Mouse (Mus musculus) stomach, embryonic 15.5 days (tissue): Measurements from ENCODE around the gene Olfr303. TPM values are rescaled to one million over a fixed set of nuclear protein-coding genes. Genes with fewer than 3 reads are reported as not detected.
"Not testable (repeated sequence)": the region's sequence is repeated elsewhere in the genome, so short reads cannot be mapped to it uniquely, and the experiment has no call there.

Experiments
- ATAC-seq: fragments of 200-750 bp; cut with Nextera tagmentation; 2 replicates; pipeline ENCODE4 v1.8.0; 2017; ENCODE audit warnings: low read depth, moderate number of reproducible peaks, moderate TSS enrichment; ENCODE audit not compliant: insufficient read depth, low FRiP score
- H3K27ac ChIP-seq: fragments of 300-500 bp; sonication (generic); 2 replicates; pipeline ENCODE4 v1.5.1; 2015; ENCODE audit warnings: mild to moderate bottlenecking, inconsistent platforms
- H3K27me3 ChIP-seq: fragments of 300-500 bp; sonication (generic); replicated peaks from 2 replicates; pipeline ENCODE4 v1.6.1; 2015; ENCODE audit warnings: inconsistent platforms
- H3K36me3 ChIP-seq: fragments of 300-500 bp; sonication (generic); 2 replicates; pipeline ENCODE4 v1.6.1; 2015; ENCODE audit warnings: inconsistent platforms
- H3K4me1 ChIP-seq: fragments of 300-500 bp; sonication (generic); 2 replicates; pipeline ENCODE4 v1.6.1; 2015; ENCODE audit warnings: inconsistent platforms
- H3K4me2 ChIP-seq: fragments of 300-500 bp; sonication (generic); 2 replicates; pipeline ENCODE4 v1.6.1; 2015; ENCODE audit warnings: mild to moderate bottlenecking, inconsistent platforms
- H3K4me3 ChIP-seq: fragments of 300-500 bp; sonication (generic); replicated peaks from 2 replicates; pipeline ENCODE4 v1.5.1; 2015; ENCODE audit warnings: inconsistent platforms
- H3K9ac ChIP-seq: fragments of 300-500 bp; sonication (generic); 2 replicates; pipeline ENCODE4 v1.6.1; 2015; ENCODE audit warnings: inconsistent platforms
- H3K9me3 ChIP-seq: fragments of 300-500 bp; sonication (generic); 2 replicates; pipeline ENCODE4 v1.6.1; 2016; ENCODE audit warnings: inconsistent platforms
- WGBS: fragments of 180-500 bp; shearing (Covaris S2); methylation state at CpG from one replicate; pipeline ENCODE4 v1.1.7; 2015; 5-methylcytosine and 5-hydroxymethylcytosine counted together
- polyA plus RNA-seq: library from polyadenylated mRNA; unstranded; fragments of >200 nt; fragmentation: Nextera tagmentation; extraction: Ambion mirVana; gene quantifications from 2 replicates; pipeline ENCODE4 v1.2.1, GENCODE M21; 2015

Gene Olfr303
- not detected in 2 replicates for polyA plus RNA-seq

GRCm38 (mm10) chr7:86397689-86398088, at the start of gene Olfr303:
Olfr303 (minus strand) TSS chr7:86397789.
- H3K9ac ChIP-seq = no peak within 1 kb of the TSS
- no peak within 1 kb of the TSS for H3K27ac ChIP-seq
- no peak within 1 kb of the TSS for H3K4me3 ChIP-seq
- no peak for ATAC-seq
- no peaks in the 10 kb centered on the region for H3K36me3 ChIP-seq
- no peaks in the 10 kb centered on the region for H3K27me3 ChIP-seq
- H3K9me3 ChIP-seq = no peaks in the 10 kb centered on the region
- H3K4me1 ChIP-seq = no peaks in the 10 kb centered on the region
- H3K4me2 ChIP-seq = no peak within 1 kb of the TSS

GRCm38 (mm10) chr7:86403546-86403945, 6.0 kb upstream of the Olfr303 start, which contains the start of gene Olfr301:
Olfr301 (plus strand) TSS chr7:86403846.
- H3K4me1 ChIP-seq = no peaks in the 10 kb centered on the region
- 86% methylated on average over 2 of the region's 2 CpGs for WGBS

GRCm38 (mm10) chr7:86386558-86386957, 11.0 kb downstream of the Olfr303 start, which contains the start of gene Olfr304:
Olfr304 (minus strand) TSS chr7:86386658.
- H3K4me1 ChIP-seq = no peaks in the 10 kb centered on the region
- H3K27me3 ChIP-seq = no peaks in the 10 kb centered on the region
- no peak for ATAC-seq
- H3K4me2 ChIP-seq = no peak within 1 kb of the TSS
- H3K9ac ChIP-seq = no peak within 1 kb of the TSS
- H3K9me3 ChIP-seq = no peaks in the 10 kb centered on the region
- WGBS = 49% methylated on average over 1 of the region's 1 CpGs
- no peak within 1 kb of the TSS for H3K27ac ChIP-seq
- no peak within 1 kb of the TSS for H3K4me3 ChIP-seq
- H3K36me3 ChIP-seq = no peaks in the 10 kb centered on the region

More at GRCm38 (mm10) chr7:86403546-86403945, 6.0 kb upstream of the Olfr303 start, which contains the start of gene Olfr301:
- Histone ChIP-seq H3K27ac (no peak within 1 kb of the TSS), H3K27me3 (no peaks in the 10 kb centered on the region), H3K36me3 (no peaks in the 10 kb centered on the region), H3K9me3 (no peaks in the 10 kb centered on the region), H3K9ac (no peak within 1 kb of the TSS), H3K4me2 (no peak within 1 kb of the TSS), H3K4me3 (no peak within 1 kb of the TSS)
- no peak for ATAC-seq

GRCm38 (mm10) chr7:86385769-86386168, 11.8 kb downstream of the Olfr303 start:
- H3K9ac ChIP-seq = no peak overlapping the region
- WGBS = 73% methylated on average over 3 of the region's 3 CpGs
- no peak overlapping the region for H3K27ac ChIP-seq
- no peaks in the 10 kb centered on the region for H3K27me3 ChIP-seq
- H3K4me2 ChIP-seq = no peak overlapping the region
- H3K9me3 ChIP-seq = no peaks in the 10 kb centered on the region
- H3K36me3 ChIP-seq = no peaks in the 10 kb centered on the region
- H3K4me3 ChIP-seq = no peak overlapping the region
- H3K4me1 ChIP-seq = no peaks in the 10 kb centered on the region
- no peak for ATAC-seq

- Histone ChIP-seq H3K36me3 (no peaks in the 10 kb centered on the region), H3K4me2 (no peak within 1 kb of the TSS), H3K27ac (no peak within 1 kb of the TSS), H3K27me3 (no peaks in the 10 kb centered on the region), H3K4me3 (no peak within 1 kb of the TSS), H3K4me1 (no peaks in the 10 kb centered on the region), H3K9ac (no peak within 1 kb of the TSS), H3K9me3 (no peaks in the 10 kb centered on the region)
- WGBS = 80% methylated on average over 1 of the region's 1 CpGs
- no peak for ATAC-seq
Measured at GRCm38 (mm10) chr7:86366828-86367227, 30.8 kb downstream of the Olfr303 start, which contains the start of gene Olfr305. Olfr305 (minus strand) TSS chr7:86366928.

GRCm38 (mm10) chr7:86346296-86346695, 51.3 kb downstream of the Olfr303 start:
- H3K36me3 ChIP-seq, H3K9ac ChIP-seq, H3K27ac ChIP-seq, ATAC-seq, H3K9me3 ChIP-seq, H3K4me2 ChIP-seq, H3K27me3 ChIP-seq, H3K4me3 ChIP-seq, H3K4me1 ChIP-seq: not testable (repeated sequence)
- WGBS = 84% methylated on average over 9 of the region's 9 CpGs

GRCm38 (mm10) chr7:86344253-86344652, 53.3 kb downstream of the Olfr303 start:
- WGBS = 73% methylated on average over 3 of the region's 3 CpGs
- Histone ChIP-seq H3K27ac (no peak overlapping the region), H3K27me3 (no peaks in the 10 kb centered on the region), H3K36me3 (no peaks in the 10 kb centered on the region), H3K9ac (no peak overlapping the region), H3K4me3 (no peak overlapping the region), H3K4me2 (no peak overlapping the region), H3K9me3 (no peaks in the 10 kb centered on the region), H3K4me1 (no peaks in the 10 kb centered on the region)
- no peak for ATAC-seq

GRCm38 (mm10) chr7:86342881-86343565, 54.6 kb downstream of the Olfr303 start:
- no peak overlapping the region for H3K9ac ChIP-seq
- H3K27me3 ChIP-seq = no peaks in the 10 kb centered on the region
- 69% methylated on average over 14 of the region's 14 CpGs for WGBS
- H3K9me3 ChIP-seq = no peaks in the 10 kb centered on the region
- H3K4me3 ChIP-seq = no peak overlapping the region
- no peak for ATAC-seq
- H3K27ac ChIP-seq = no peak overlapping the region
- no peak overlapping the region for H3K4me2 ChIP-seq
- no peaks in the 10 kb centered on the region for H3K36me3 ChIP-seq
- H3K4me1 ChIP-seq = no peaks in the 10 kb centered on the region

Other genes with a start within 250 kb of the Olfr303 start
- gene Vmn2r75, start 226.0 kb downstream of the Olfr303 start, polyA plus RNA-seq = not detected in 2 replicates
- gene Vmn2r76, start 151.5 kb downstream of the Olfr303 start, polyA plus RNA-seq = not detected in 2 replicates
- not detected in 2 replicates for gene Olfr310, start 120.6 kb downstream of the Olfr303 start, polyA plus RNA-seq
- not detected in 2 replicates for gene Olfr309, start 84.1 kb downstream of the Olfr303 start, polyA plus RNA-seq
- gene Olfr308, start 72.2 kb downstream of the Olfr303 start, polyA plus RNA-seq = not detected in 2 replicates
- gene Olfr307, start 60.2 kb downstream of the Olfr303 start, polyA plus RNA-seq = not detected in 2 replicates
- gene Olfr305, start 30.9 kb downstream of the Olfr303 start, polyA plus RNA-seq = not detected in 2 replicates
- gene Olfr304, start 11.1 kb downstream of the Olfr303 start, polyA plus RNA-seq = not detected in 2 replicates
- not detected in 2 replicates for gene Olfr301, start 6.1 kb upstream of the Olfr303 start, polyA plus RNA-seq
- not detected in 2 replicates for gene Olfr299, start 62.1 kb upstream of the Olfr303 start, polyA plus RNA-seq
- gene Olfr298, start 94.7 kb upstream of the Olfr303 start, polyA plus RNA-seq = not detected in 2 replicates
- gene Olfr297, start 122.2 kb upstream of the Olfr303 start, polyA plus RNA-seq = not detected in 2 replicates
- not detected in 2 replicates for gene Olfr295, start 186.1 kb upstream of the Olfr303 start, polyA plus RNA-seq
- gene Olfr294, start 218.9 kb upstream of the Olfr303 start, polyA plus RNA-seq = not detected in 2 replicates